Mouse (Mus musculus) adrenal gland, adult (tissue): ENCODE results near the gene Tmem170b.

ENCODE experiments used
- DNase-seq, 2 experiments: peaks; one replicate each; pipeline ENCODE4 v3.0.0; 2022 to 2023; ENCODE audit warnings: low spot score in 1 of 2; ENCODE audit not compliant: inconsistent age in 2 of 2

Gene Tmem170b

DNA sequence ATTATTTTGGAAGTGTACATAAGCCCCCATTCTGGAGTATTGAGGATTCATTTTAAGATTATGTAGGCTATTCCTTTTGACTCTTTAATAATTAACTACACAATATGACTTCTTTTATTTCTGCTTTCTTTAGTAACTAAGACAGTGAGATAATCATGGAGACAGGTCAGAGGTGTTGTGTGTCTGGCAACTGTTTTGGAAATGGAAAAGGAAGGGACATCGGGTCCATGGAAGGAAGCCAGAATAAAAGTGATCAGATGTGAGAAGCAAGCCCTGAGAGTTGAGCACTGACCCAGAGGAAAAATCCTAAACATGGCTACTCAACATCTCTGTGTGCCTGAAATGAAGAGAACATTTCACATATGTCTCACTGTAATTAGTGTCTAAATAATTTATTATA is 5.3 kb downstream of the Tmem170b start:
- DNase-seq = no peak

DNA sequence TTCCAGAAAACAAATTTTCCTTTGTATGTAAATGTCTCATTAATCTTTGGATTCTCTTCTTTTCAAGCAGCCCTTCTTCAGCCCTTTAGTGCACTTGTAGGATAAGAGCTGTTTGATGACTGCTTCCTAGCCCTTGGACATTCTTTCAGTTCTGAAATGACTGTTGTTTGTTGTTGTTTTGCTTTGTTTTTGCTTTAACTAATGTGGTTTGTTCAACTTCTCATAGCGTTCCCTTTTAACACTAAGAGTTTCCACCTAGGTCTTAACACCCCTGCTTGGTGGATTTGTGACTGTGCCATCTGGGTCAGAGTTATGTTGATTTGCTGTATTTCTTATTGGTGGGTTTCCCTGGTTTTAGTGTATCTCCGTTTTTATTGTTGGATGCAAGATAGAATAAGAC is 8.8 kb downstream of the Tmem170b start:
- no peak for DNase-seq

DNA sequence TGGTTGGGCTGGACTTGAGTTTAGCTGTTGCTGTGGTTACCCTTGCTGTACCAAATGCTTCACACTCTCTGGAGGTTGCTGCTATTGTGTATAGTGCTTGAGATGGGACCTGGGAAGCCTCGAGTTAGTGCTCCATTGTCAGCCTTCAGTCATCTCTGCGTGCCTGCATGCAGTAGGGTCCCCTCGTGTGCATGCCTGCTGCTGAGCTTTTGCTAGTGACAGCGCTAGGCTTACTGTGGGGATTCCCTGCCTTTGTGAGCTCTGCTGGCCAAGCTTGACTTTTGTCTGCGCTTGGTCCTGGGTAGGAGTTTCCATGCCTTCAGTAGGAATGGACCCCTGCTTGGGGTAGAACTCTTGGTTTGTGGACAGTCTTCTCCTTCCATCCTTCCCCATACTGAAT is 9.3 kb downstream of the Tmem170b start:
- DNase-seq = no peak

DNA sequence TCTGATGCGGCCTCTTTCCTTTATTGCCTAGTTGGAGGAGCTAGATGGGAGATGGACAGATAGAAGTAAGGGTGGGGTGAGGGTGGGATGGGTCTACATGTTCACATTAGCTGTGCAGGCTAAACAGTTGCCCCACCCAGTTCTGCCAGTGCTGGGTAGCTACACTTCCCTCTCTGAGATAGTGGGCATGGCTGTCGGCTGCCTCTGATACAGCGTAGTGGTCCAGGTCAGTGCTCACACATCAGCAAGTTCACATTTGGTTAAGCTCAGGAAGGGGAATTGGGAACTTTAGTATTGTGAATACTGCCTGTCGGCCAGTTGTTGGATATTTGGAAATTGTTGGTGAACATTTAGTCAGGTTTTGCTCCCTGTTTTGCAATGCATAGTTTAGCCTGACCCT is 13.8 kb downstream of the Tmem170b start:
- DNase-seq = no peak

DNA sequence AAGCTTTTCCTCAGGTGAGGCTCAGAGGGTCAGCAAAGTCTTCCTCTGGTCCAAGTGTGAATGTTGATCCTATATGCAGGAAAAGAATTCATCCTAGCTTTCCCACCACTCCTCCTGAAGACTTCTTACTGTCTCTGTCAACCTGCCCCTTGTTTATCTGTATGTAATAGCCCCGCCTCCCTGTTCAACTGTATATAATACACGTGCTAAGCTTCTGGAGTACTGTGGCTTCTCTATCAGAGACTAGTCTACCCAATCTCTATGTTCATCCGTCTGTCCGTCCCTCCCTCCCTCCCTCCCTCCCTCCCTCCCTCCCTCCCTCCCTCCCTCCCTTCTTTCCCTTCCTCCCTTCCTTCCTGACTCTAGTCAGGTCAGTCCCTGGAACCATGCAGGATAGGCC is 14.4 kb downstream of the Tmem170b start:
- DNase-seq = no peak

DNA sequence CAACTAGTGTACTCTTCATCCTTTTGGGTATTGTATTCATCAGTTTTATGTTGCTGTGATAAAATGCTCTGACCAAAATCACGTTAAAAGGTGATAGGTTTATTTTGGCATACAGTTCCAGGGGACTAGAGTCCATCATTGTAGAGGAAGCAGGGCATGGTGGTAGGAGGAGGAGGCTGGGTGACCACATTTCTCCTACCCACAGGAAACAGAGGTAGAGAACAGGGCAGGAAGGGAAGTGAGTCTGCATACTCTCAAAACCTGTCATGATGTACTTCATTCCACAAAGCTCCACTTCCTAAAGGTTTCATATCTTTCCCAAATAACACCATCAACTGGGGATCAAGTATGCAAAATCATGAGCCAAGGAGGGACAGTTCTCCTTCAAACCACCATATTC is 18.4 kb downstream of the Tmem170b start:
- no peak for DNase-seq

DNA sequence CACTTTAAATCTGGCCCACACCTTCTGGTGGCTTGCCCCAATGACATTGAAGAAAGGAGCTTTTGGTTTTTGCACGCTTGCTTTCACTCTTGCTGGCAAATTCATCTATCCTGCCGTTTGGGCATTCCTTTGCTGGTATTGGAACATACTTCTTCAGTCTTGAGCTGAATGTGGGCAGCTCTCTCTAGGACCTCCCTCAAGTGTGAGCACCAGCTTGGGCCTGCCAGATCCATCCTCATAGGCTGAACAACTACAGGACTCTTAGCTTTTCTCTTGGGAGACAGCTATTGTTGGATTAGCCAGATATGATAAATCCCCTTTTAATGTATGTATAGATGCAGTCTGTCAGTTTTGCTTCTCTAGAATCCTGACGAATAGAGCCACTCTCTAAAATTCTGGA is 19.5 kb downstream of the Tmem170b start:
- no peak for DNase-seq

DNA sequence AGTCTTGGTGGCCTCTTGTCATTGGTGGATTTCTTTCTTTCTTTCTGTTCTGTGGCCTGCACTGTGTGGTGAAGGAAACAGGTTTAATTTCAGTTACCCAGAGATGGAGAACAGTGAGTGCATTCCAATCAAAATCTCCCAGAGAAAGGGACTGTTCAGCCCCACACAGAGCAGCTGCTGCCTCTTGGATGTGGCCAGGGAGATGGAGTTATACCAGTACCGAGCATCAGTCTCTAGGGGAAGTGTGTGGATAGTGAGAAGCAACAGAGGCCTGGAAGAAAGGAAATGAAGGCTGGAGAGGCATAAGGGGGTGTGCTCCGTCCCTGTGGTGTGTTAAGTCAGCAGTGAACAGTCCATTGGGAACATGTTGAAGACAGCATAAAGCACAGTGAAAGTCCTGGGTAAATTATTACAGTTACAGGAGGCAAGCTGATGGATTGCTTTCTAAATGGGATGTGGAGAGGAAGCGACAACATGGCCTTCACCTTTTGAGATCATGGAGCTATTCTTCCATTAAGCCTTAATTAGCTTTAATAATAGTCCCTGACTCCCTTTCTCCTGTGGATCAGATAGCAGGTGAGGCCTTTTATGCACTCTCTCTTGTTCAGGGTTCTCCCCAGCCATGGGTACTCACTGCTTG is 21.7 kb downstream of the Tmem170b start:
- no peak for DNase-seq

DNA sequence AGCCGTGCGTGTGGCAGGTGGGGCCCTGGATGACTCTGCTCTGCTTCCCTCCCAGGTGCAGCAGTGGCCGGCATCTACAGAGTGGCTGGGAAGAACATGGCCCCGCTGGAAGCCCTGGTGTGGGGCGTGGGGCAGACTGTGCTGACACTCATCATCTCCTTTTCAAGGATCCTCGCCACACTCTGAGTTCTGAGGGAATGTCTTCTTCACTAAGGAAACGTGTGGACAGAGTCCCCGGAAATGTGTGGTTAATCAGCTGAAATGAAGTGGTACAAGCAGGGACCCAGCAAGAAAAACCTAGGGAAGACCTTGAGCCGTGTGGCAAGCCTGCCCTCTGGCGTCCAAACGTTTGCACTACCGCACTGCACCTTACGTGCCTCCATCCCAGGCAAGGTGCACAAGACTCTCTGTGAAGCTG is 28.7 kb downstream of the Tmem170b start:
- peak; percentile 70 to 91 for DNase-seq

DNA sequence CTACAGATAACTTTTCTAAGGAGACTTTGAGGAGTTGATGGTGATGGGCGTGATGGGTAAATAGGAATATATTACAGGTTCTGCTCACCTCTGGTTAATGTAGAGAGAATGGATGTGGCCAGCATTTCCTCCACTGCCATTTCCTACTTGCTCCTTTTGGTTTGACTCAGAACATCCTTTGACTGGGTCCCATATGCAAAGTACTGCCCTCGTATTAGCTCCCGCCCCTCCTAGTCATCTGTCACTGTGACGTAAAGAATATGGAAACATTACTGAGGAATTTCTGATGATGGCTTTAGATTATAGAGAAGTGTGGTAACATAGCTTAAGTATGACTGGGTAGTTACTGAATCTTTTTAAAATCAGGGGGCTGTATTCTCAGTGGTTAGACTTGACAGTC is 32.4 kb downstream of the Tmem170b start:
- no peak for DNase-seq

DNA sequence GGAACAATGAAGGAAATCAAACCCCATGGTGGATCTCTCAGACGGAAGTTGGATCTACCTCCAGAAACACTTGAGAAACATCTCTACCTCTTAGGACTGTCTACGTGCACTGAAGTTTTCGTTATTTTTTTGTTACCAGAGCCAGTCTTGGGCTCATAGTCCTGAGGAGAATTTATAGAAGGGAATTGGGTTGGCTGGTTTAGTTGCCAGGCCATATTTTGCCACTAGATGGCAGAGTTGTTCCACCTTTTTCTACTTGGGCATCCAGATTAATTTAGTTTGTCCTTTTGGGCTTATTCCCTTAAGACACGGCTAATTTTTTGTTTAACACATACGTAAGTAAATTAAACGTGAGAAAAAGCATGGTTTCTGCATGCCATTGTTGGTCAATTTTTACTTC is 37.1 kb downstream of the Tmem170b start:
- peak; percentile 53 to 91 for DNase-seq

DNA sequence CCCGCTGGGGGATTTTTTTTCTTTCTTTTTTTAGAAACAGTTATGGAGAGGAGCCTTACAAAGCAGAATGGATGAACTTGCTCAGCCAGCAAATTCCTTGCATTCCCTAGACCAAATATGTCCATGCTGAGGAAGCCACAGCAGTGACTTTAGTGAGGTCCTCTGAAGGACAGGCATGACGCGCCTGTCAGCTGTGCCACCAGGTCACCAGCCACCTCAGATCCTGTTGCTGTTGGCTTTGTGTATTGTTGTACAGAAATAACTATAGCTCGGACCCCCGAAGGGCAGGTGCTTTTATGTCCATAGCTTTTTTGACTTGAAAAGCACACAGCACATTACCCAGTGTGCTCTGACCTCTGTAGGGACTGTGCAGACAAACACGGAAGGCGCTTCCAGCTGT is 38.1 kb downstream of the Tmem170b start:
- DNase-seq = peak; percentile 48 to 75

DNA sequence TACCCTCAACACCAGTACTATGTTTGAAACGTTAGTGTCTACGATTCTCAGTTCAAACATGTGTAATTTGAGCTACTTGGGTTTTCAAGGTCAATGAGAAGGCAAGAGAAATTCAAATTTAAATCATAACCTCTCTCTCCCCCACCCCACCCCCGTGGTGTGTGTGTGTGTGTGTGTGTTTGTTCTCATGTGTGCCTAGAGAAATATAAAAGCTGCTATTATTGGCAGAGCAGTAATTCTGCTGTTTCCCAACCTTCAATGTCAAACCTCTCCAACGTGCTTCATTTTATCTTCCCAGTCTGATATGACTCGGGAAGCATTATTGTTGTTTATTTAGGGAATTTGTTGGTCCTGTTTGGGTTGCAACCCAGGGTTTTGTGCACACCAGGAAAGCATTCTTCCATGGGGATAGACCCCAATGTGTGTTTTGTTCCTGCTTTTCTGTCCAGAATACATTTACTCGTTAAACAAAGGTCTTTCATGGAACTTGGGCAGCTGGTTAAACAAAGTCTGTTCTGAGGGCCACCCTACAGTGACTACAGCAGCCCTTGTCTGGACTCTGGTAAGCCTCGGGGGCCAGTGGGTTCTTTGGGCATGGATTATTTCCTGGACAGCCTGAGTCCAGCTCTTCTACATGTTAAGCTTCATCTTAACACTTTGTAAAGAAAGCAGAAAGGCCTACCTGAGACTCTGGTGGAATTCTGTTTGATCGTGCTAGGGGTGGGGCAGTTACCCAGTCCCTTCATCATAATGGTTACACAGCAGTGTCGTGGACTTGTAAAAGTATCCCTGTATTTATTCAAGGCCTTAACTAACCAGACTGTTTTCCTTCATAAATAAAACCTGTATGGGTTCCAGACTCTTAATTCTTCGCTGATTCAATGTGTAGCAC is 39.1 kb downstream of the Tmem170b start:
- DNase-seq = peak in 1 of 2 experiments; percentile 24

DNA sequence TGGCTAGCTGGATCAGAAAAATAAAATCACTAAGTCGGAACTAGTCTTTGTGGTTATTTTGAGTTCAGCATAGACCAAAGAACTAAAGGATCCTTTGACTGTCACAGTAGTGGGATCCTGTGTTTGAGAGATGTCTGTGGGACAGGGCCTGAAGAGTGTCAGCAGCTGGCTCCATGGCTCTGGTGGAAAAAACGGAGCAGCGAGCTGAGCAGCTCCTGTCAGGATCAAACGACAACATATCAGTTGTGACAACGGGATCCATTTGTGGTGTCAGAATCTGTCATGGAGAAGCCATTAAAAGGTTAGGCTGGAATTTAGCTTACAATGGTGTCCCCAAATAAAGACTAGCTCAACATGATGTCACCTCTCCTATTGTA is 39.8 kb downstream of the Tmem170b start:
- no peak for DNase-seq

DNA sequence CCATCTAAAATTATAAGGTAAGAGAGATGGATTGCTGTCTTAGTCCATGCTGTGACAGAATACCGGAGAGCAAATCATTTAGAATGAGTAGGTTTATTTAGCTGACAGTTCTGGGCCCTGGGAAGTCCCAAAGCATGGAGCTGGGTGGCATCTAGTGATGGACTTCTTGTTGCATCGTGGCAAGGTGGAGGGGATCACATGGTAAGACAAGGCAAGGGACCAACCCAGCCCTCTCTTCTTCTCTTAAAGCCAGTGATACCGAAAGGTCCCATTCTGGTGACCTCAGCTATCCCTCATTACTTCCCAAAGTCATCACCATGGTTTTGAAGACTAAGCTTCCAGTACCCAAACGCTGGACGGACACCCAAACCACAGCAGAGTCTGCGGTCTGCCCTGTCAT is 42.3 kb downstream of the Tmem170b start:
- no peak for DNase-seq

DNA sequence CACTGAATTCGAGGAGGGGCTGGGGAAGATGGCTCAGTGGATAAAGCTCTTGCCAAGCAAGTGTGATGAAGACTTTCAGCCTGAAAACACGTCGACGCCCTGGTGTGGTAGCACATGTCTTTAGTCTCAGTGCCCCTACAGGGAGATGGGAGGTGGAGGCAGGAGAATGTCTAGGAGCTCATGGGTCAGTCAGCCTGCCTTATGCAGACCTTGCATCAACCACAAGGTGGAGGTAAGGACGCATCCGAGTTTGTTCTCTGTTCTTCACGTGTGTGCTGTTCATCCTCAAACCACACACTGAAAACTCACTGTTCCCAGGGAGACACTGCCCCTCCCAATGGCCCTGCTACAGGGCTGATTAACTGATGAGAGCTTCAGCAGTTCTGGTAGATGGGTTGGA is 45.0 kb downstream of the Tmem170b start:
- no peak for DNase-seq

DNA sequence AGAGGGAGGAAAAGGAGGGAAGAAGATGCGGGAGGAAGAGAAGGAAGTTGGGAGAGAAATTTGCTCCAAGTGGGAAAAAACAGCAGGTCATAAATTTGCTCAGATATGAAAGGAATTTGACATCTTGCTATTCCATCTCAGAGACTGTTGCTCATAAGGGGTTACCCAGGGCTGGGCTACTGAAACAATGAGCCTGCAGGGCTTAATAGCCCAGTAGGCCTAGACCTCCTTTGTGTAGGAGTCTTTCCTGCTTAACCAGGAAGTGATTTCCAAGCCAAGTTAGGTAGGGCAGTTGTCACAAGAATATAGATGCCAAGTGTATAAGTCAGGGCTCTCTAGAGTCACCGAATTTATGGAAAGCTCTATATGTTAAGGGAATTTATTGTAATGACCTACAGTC is 48.1 kb downstream of the Tmem170b start:
- no peak for DNase-seq

DNA sequence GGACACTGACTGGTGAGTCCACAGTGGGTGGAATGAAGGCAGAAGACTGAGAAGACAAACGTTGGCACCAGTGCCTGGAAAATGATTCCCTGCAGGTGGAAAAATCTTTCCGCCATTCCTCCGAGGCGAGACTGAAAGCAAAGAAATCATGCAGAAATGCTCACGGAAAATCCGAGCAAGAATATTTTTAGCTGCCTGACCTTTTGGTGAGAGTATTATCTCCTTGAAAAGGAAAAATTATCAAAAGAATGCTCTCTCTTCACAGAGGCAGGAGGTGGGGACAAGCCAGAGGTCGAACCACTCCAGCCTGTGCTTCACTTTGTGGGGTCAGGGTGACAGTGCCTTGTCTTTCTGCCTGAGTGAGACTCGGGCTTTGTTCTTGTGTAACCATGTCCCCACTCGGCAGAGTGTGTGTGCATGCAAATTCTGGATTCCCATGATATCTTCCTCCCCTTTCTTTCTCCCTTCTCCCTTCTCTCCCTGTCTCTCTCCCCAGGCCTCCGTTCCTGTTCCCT is 49.9 kb downstream of the Tmem170b start:
- DNase-seq = peak; percentile 29 to 77

DNA sequence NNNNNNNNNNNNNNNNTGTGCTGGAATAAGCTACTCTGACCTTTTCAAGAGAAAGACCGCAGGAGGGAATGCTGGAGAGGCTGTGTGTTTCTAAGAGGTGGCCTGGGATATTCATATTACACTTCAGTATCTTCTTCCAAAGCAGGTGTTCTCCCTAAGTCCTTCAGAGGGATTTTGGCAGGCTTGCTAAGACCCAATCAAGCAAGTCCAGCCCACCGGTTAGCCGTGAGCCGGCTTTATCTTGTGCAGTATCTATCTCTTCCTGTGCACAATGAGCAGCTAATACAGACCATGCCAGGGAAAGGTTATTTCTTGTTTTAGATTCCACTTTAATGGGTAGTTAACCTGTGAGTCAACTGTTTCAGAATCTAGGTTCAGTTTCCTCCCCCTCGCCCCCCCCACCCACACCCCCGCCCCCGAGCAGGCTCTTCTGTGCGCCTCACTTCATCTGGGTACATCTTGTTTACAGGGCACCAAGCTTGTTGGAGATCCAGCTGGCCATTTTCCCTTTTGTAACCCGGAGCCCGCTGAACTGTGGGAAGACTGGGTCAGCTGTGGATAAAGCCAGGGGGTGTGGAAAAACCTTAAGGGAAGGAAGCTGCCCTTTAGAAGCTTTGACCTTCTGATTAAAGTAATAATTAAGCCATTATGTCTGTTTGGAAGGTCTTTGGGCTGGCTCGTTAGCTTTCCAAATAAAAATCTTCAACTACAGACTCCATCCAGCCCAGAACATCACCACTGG is 54.5 kb downstream of the Tmem170b start:
- peak in 1 of 2 experiments; percentile 54 for DNase-seq

DNA sequence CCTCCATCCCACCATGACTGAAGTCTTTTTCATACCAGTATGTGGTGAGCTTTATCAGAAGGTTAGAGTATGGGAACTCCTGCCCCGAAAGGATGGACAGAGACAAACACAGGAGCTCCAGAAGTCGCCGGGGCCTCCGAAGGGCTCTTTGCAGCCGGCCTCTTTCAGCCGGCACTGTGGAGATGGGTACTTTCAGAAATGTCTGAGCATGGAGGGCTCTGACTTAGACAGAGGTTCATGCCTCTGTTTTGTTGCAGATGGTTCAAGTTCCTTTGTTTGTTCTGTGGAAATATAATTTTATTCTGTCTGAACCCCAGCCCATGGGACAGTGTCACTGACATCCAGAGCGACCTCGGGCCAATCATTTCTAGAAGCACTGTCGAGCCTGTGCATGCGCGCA is 55.4 kb downstream of the Tmem170b start:
- no peak for DNase-seq

DNA sequence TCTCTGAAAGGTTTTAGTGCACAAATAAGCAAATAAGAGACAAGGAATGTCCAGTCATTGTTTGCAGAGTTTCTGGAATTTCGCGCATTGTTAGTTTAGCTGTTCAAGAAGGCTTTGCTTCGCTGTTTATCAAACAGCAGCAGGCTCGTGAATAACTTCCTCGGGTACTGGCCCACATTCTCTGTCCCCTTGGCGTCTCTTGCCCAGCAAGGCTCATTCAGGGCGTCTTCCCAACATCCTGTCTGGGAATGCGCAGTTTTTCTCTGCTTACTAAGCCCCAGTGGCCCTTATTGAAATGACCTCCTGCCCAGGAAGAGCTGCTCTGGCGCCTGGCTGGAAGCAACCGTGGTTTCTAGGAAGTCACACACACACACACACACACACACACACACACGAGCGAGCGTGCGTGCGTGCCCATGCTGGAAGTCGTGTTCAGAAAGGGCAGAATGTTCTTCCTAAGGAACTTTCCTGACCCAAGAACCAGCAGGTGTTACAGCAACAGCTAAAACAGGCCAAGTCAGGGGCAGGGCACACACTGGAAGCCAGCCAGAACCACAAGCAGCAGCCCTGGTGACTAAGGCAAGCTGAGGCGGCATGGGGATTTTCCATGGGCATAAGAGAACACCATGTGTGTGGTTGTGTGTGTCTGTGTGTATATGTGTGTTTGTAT is 56.8 kb downstream of the Tmem170b start:
- DNase-seq = peak; percentile 87 to 94
